Mouse (Mus musculus) C2C12 (cell line): ENCODE results near the gene Kbtbd12. TPM values are rescaled to one million over a fixed set of nuclear protein-coding genes. Genes with fewer than 3 reads are reported as not detected.

Experiments used
- H3K27me3 ChIP-seq: one replicate; pipeline ENCODE4 v1.6.1; 2011; ENCODE audit not compliant: control insufficient read depth, insufficient read depth, insufficient read length
- H3K36me3 ChIP-seq: one replicate; pipeline ENCODE4 v1.6.1; 2011; ENCODE audit not compliant: control insufficient read depth, insufficient read depth
- H3K4me3 ChIP-seq: one replicate; pipeline ENCODE4 v1.5.1; 2011; ENCODE audit warnings: mild to moderate bottlenecking, control low read depth; ENCODE audit not compliant: poor library complexity, insufficient read depth, severe bottlenecking
- H3K79me2 ChIP-seq: one replicate; pipeline ENCODE4 v1.6.1; 2011; ENCODE audit not compliant: control insufficient read depth, insufficient read depth
- H3K79me3 ChIP-seq: one replicate; pipeline ENCODE4 v1.6.1; 2011; ENCODE audit warnings: low read depth, control low read depth
- H3ac ChIP-seq: one replicate; pipeline ENCODE3; 2011; ENCODE audit warnings: low read depth; ENCODE audit not compliant: control insufficient read depth, insufficient read length
- CEBPB ChIP-seq: IDR thresholded peaks from one replicate; pipeline ENCODE4 v1.6.1; 2011; ENCODE audit warnings: low read depth, mild to moderate bottlenecking, control low read depth, moderate library complexity
- CTCF ChIP-seq: IDR thresholded peaks from one replicate; pipeline ENCODE4 v1.5.1; 2011; ENCODE audit not compliant: control insufficient read depth, insufficient read depth, insufficient read length
- FOSL1 ChIP-seq: IDR thresholded peaks from one replicate; pipeline ENCODE4 v1.8.0; 2011; ENCODE audit warnings: mild to moderate bottlenecking, low read length; ENCODE audit not compliant: poor library complexity, insufficient read depth, severe bottlenecking
- MAX ChIP-seq: IDR thresholded peaks from one replicate; pipeline ENCODE4 v1.6.1; 2011; ENCODE audit warnings: mild to moderate bottlenecking, control low read depth
- MYOD1 ChIP-seq: IDR thresholded peaks from one replicate; pipeline ENCODE4 v1.6.1; 2011; ENCODE audit warnings: low read depth; ENCODE audit not compliant: control insufficient read depth, insufficient read length
- MYOG ChIP-seq: IDR thresholded peaks from one replicate; pipeline ENCODE4 v1.6.1; 2011; ENCODE audit not compliant: control insufficient read depth, insufficient read length; ENCODE audit errors: extremely low read depth
- USF1 ChIP-seq: IDR thresholded peaks from one replicate; pipeline ENCODE4 v1.6.1; 2011; ENCODE audit warnings: low read depth, mild to moderate bottlenecking, control low read depth, moderate library complexity
- polyA plus RNA-seq: library from polyadenylated mRNA; unstranded; fragments of >200 nt; fragmentation: generic; extraction: Trizol; gene quantifications from one replicate; pipeline ENCODE4 v1.2.1, GENCODE M21; 2012; ENCODE audit warnings: missing spikeins

Kbtbd12 gene
- polyA plus RNA-seq, 1 experiment, result 1.6 TPM

GRCm38 (mm10) chr6:88630560-88630959 is 7.2 kb downstream of the Kbtbd12 start:
- no peaks in the 10 kb centered on the region for H3K79me3 ChIP-seq
- H3K36me3 ChIP-seq, result no peaks in the 10 kb centered on the region
- no peaks in the 10 kb centered on the region for H3K27me3 ChIP-seq
- no peak overlapping the region for H3K4me3 ChIP-seq
- no peak overlapping the region for H3ac ChIP-seq
- TF ChIP-seq MYOG (no peak), USF1 (no peak), CEBPB (no peak), CTCF (no peak), FOSL1 (no peak), MAX (no peak), MYOD1 (no peak)
- H3K79me2 ChIP-seq, result no peaks in the 10 kb centered on the region

- no peaks in the 10 kb centered on the region for H3K79me3 ChIP-seq
- TF ChIP-seq FOSL1, result no peak
- no peak for TF ChIP-seq CTCF
- TF ChIP-seq CEBPB, result no peak
- no peak for TF ChIP-seq MAX
- no peak for TF ChIP-seq MYOG
- TF ChIP-seq MYOD1, result no peak
- no peak for TF ChIP-seq USF1
Observed at GRCm38 (mm10) chr6:88629821-88630220, 7.9 kb downstream of the Kbtbd12 start.

GRCm38 (mm10) chr6:88627317-88627811 is 10.4 kb downstream of the Kbtbd12 start:
- Histone ChIP-seq H3K27me3 (no peaks in the 10 kb centered on the region), H3K79me2 (no peaks in the 10 kb centered on the region), H3K79me3 (no peaks in the 10 kb centered on the region), H3ac (no peak overlapping the region), H3K36me3 (no peaks in the 10 kb centered on the region), H3K4me3 (no peak overlapping the region)
- no peak for TF ChIP-seq FOSL1
- no peak for TF ChIP-seq MYOD1
- TF ChIP-seq MYOG, result no peak
- no peak for TF ChIP-seq CEBPB
- no peak for TF ChIP-seq MAX
- TF ChIP-seq USF1, result no peak
- no peak for TF ChIP-seq CTCF

More at GRCm38 (mm10) chr6:88629821-88630220, 7.9 kb downstream of the Kbtbd12 start:
- Histone ChIP-seq H3K36me3 (no peaks in the 10 kb centered on the region), H3K79me2 (no peaks in the 10 kb centered on the region), H3K27me3 (no peaks in the 10 kb centered on the region), H3K4me3 (no peak overlapping the region), H3ac (no peak overlapping the region)

GRCm38 (mm10) chr6:88626912-88627311 is 10.8 kb downstream of the Kbtbd12 start:
- Histone ChIP-seq H3K4me3 (no peak overlapping the region), H3K36me3 (no peaks in the 10 kb centered on the region), H3K79me2 (no peaks in the 10 kb centered on the region), H3K79me3 (no peaks in the 10 kb centered on the region), H3ac (no peak overlapping the region), H3K27me3 (no peaks in the 10 kb centered on the region)
- TF ChIP-seq MYOD1 (no peak), MAX (no peak), CTCF (no peak), USF1 (no peak)

GRCm38 (mm10) chr6:88626462-88626861 is 11.3 kb downstream of the Kbtbd12 start:
- no peaks in the 10 kb centered on the region for H3K79me2 ChIP-seq
- no peak overlapping the region for H3K4me3 ChIP-seq
- H3K79me3 ChIP-seq, result no peaks in the 10 kb centered on the region
- no peaks in the 10 kb centered on the region for H3K27me3 ChIP-seq
- TF ChIP-seq MYOD1 (no peak), MYOG (no peak), CTCF (no peak), FOSL1 (no peak), CEBPB (no peak), USF1 (no peak), MAX (no peak)
- no peak overlapping the region for H3ac ChIP-seq
- H3K36me3 ChIP-seq, result no peaks in the 10 kb centered on the region

GRCm38 (mm10) chr6:88621816-88622481 is 15.8 kb downstream of the Kbtbd12 start:
- no peaks in the 10 kb centered on the region for H3K36me3 ChIP-seq

More at GRCm38 (mm10) chr6:88621816-88622481, 15.8 kb downstream of the Kbtbd12 start:
- TF ChIP-seq CTCF, result no peak
- no peak for TF ChIP-seq MYOG
- TF ChIP-seq USF1, result no peak
- TF ChIP-seq FOSL1, result no peak
- no peak for TF ChIP-seq MYOD1
- TF ChIP-seq CEBPB, result no peak
- no peak for TF ChIP-seq MAX
- Histone ChIP-seq H3ac (no peak overlapping the region), H3K4me3 (no peak overlapping the region), H3K79me3 (no peaks in the 10 kb centered on the region), H3K79me2 (no peaks in the 10 kb centered on the region), H3K27me3 (no peaks in the 10 kb centered on the region)
